Mouse (Mus musculus) left cerebral cortex, postnatal 4 days (tissue): Measurements from ENCODE around the gene Pnpla2. TPM values are rescaled to one million over a fixed set of nuclear protein-coding genes. Genes with fewer than 3 reads are reported as not detected.

Source experiments
- total RNA-seq, 2 experiments: library from RNA; stranded (reverse); gene quantifications; 2 replicates each; pipeline ENCODE4 v1.2.3; 2021

The Pnpla2 gene
- total RNA-seq, 2 experiments from 2014 or later = 13.9 to 16.0 TPM

Other genes starting within 250 kb of the Pnpla2 start
- under 1 TPM in 1 of 2 experiments, not detected in 1; 0.18 TPM for gene Lmntd2, start 241.1 kb upstream of the Pnpla2 start, total RNA-seq
- 1 to 10 TPM; 3.8 to 4.7 TPM for gene Rassf7, start 239.3 kb upstream of the Pnpla2 start, total RNA-seq
- 10 to 100 TPM; 81.2 to 89.1 TPM for gene Phrf1, start 226.4 kb upstream of the Pnpla2 start, total RNA-seq
- gene Irf7, start 188.7 kb upstream of the Pnpla2 start, total RNA-seq = 1 to 10 TPM in 1 of 2 experiments, under 1 TPM in 1; 0.28 to 1.1 TPM
- not detected for gene Cdhr5, start 178.4 kb upstream of the Pnpla2 start, total RNA-seq
- under 1 TPM; 0.62 to 0.86 TPM for gene Sct, start 176.1 kb upstream of the Pnpla2 start, total RNA-seq
- under 1 TPM; 0.48 to 0.54 TPM for gene Drd4, start 163.2 kb upstream of the Pnpla2 start, total RNA-seq
- 100 to 1,000 TPM; 246 to 267 TPM for gene Deaf1, start 127.5 kb upstream of the Pnpla2 start, total RNA-seq
- 10 to 100 TPM; 21.1 to 21.9 TPM for gene Tmem80, start 127.5 kb upstream of the Pnpla2 start, total RNA-seq
- under 1 TPM; 0.86 to 0.97 TPM for gene Eps8l2, start 116.3 kb upstream of the Pnpla2 start, total RNA-seq
- 100 to 1,000 TPM; 146 to 152 TPM for gene Taldo1, start 63.0 kb upstream of the Pnpla2 start, total RNA-seq
- 10 to 100 TPM; 43.1 to 44.6 TPM for gene Gatd1, start 41.1 kb upstream of the Pnpla2 start, total RNA-seq
- 100 to 1,000 TPM; 111 to 122 TPM for gene Cend1, start 25.7 kb upstream of the Pnpla2 start, total RNA-seq
- 100 to 1,000 TPM; 196 to 217 TPM for gene Slc25a22, start 17.3 kb upstream of the Pnpla2 start, total RNA-seq
- gene Pidd1, start 11.2 kb upstream of the Pnpla2 start, total RNA-seq = 1 to 10 TPM; 5.5 to 6.6 TPM
- gene Rplp2, start 7.8 kb upstream of the Pnpla2 start, total RNA-seq = 100 to 1,000 TPM; 894 to 998 TPM
- 1 to 10 TPM; 4.4 to 4.9 TPM for gene Cracr2b, start 5.9 kb downstream of the Pnpla2 start, total RNA-seq
- gene Cd151, start 12.2 kb downstream of the Pnpla2 start, total RNA-seq = 10 to 100 TPM; 46.7 to 50.6 TPM
- gene Polr2l, start 19.9 kb downstream of the Pnpla2 start, total RNA-seq = 10 to 100 TPM; 38.5 to 40.1 TPM
- gene Tspan4, start 20.0 kb downstream of the Pnpla2 start, total RNA-seq = 10 to 100 TPM; 33.5 to 35.9 TPM
- gene Chid1, start 84.7 kb downstream of the Pnpla2 start, total RNA-seq = 10 to 100 TPM; 48.7 to 55.4 TPM
- 100 to 1,000 TPM; 216 to 228 TPM for gene Ap2a2, start 107.0 kb downstream of the Pnpla2 start, total RNA-seq
- gene Muc6, start 200.1 kb downstream of the Pnpla2 start, total RNA-seq = not detected
- gene Muc2, start 235.1 kb downstream of the Pnpla2 start, total RNA-seq = 1 to 10 TPM in 1 of 2 experiments, under 1 TPM in 1; 0.68 to 1.4 TPM